Mouse (Mus musculus) kidney, adult 18-20 months (tissue): ENCODE data around the gene Retreg3.
A peak's percentile ranks its signal among the peaks of the same experiment; 100 is the strongest.
"Not testable (repeated sequence)": the region's sequence is repeated elsewhere in the genome, so short reads cannot be mapped to it uniquely, and the experiment has no call there.

Source experiments
- DNase-seq: peaks from one replicate; pipeline ENCODE4 v3.0.0; 2021

Gene Retreg3

GRCm38 (mm10) chr11:101146377-101146776, 26.7 kb upstream of the Retreg3 start:
- no peak for DNase-seq

- peak; percentile 43 for DNase-seq
Measured at GRCm38 (mm10) chr11:101143338-101144225, 23.9 kb upstream of the Retreg3 start.

GRCm38 (mm10) chr11:101142215-101142967, 22.7 kb upstream of the Retreg3 start:
- no peak for DNase-seq

GRCm38 (mm10) chr11:101141088-101141487, 21.4 kb upstream of the Retreg3 start:
- DNase-seq: no peak

GRCm38 (mm10) chr11:101140164-101140819, 20.6 kb upstream of the Retreg3 start:
- DNase-seq: peak; percentile 36

- DNase-seq: peak; percentile 64
Measured at GRCm38 (mm10) chr11:101138536-101139181, 19.0 kb upstream of the Retreg3 start.

GRCm38 (mm10) chr11:101137000-101137399, 17.3 kb upstream of the Retreg3 start:
- DNase-seq: no peak

- peak; percentile 20 for DNase-seq
Measured at GRCm38 (mm10) chr11:101134217-101134865, 14.6 kb upstream of the Retreg3 start.

GRCm38 (mm10) chr11:101133037-101133436, 13.3 kb upstream of the Retreg3 start:
- peak; percentile 17 for DNase-seq

- peak; percentile 18 for DNase-seq
Measured at GRCm38 (mm10) chr11:101131701-101132100, 12.0 kb upstream of the Retreg3 start.

GRCm38 (mm10) chr11:101131187-101131586, 11.5 kb upstream of the Retreg3 start:
- DNase-seq: no peak

GRCm38 (mm10) chr11:101130056-101130756, 10.5 kb upstream of the Retreg3 start:
- DNase-seq: peak; percentile 11

GRCm38 (mm10) chr11:101128996-101129577, 9.4 kb upstream of the Retreg3 start:
- no peak for DNase-seq

- no peak for DNase-seq
Measured at GRCm38 (mm10) chr11:101127075-101127474, 7.4 kb upstream of the Retreg3 start.

- not testable (repeated sequence) for DNase-seq
Measured at GRCm38 (mm10) chr11:101125008-101125407, 5.3 kb upstream of the Retreg3 start.

GRCm38 (mm10) chr11:101124494-101124893, 4.8 kb upstream of the Retreg3 start:
- not testable (repeated sequence) for DNase-seq

GRCm38 (mm10) chr11:101120545-101121188, 974 bp upstream of the Retreg3 start:
- no peak for DNase-seq

- DNase-seq: no peak
Measured at GRCm38 (mm10) chr11:101119131-101119760, 447 bp downstream of the Retreg3 start.

GRCm38 (mm10) chr11:101118105-101118504, 1.6 kb downstream of the Retreg3 start:
- no peak for DNase-seq

- no peak for DNase-seq
Measured at GRCm38 (mm10) chr11:101115564-101115963, 4.1 kb downstream of the Retreg3 start.
